Mouse (Mus musculus) ES-E14 (cell line): ENCODE results near the gene Slc4a11. TPM values are rescaled to one million over a fixed set of nuclear protein-coding genes. Genes with fewer than 3 reads are reported as not detected.

Source experiments
- DNase-seq: peaks from one replicate; pipeline ENCODE4 v3.0.0-alpha.2; 2013; ENCODE audit warnings: low read depth, low spot score
- H3K27ac ChIP-seq: 2 replicates; pipeline ENCODE4 v1.5.1; 2012; ENCODE audit warnings: low read depth, mild to moderate bottlenecking, low read length, moderate library complexity, mixed read lengths; ENCODE audit not compliant: poor library complexity, insufficient read depth, severe bottlenecking
- H3K36me3 ChIP-seq: 2 replicates; pipeline ENCODE4 v1.6.1; 2012; ENCODE audit warnings: mild to moderate bottlenecking, low read length, moderate library complexity, mixed read lengths; ENCODE audit not compliant: control insufficient read depth, poor library complexity, insufficient read depth, severe bottlenecking
- H3K4me1 ChIP-seq, 2 experiments: fragments of 150-350 bp in 1 of 2; sonication (generic) in 1 of 2; 2 replicates each; pipeline ENCODE4 v1.6.1; 2012; ENCODE audit warnings: low read length in 2 of 2, mild to moderate bottlenecking in 1 of 2, mixed read lengths in 1 of 2; ENCODE audit not compliant: control insufficient read depth in 2 of 2, insufficient read depth in 2 of 2, poor library complexity in 1 of 2
- H3K4me3 ChIP-seq, 2 experiments: fragments of 150-350 bp in 1 of 2; sonication (generic) in 1 of 2; 2 replicates each; pipeline ENCODE4 v1.5.1; 2012; ENCODE audit warnings: low read length in 2 of 2, low read depth in 1 of 2, mild to moderate bottlenecking in 1 of 2, mixed read lengths in 1 of 2; ENCODE audit not compliant: insufficient read depth in 1 of 2, poor library complexity in 1 of 2, severe bottlenecking in 1 of 2
- H3K9ac ChIP-seq: 2 replicates; pipeline ENCODE4 v1.6.1; 2012; ENCODE audit warnings: low read depth, mild to moderate bottlenecking, low read length, mixed read lengths; ENCODE audit not compliant: poor library complexity, insufficient read depth, severe bottlenecking
- H3K9me3 ChIP-seq: fragments of 150-350 bp; sonication (generic); 2 replicates; pipeline ENCODE4 v1.6.1; 2012; ENCODE audit warnings: low read depth, mild to moderate bottlenecking, low read length; ENCODE audit not compliant: control insufficient read depth, insufficient read depth
- CHD2 ChIP-seq: IDR thresholded peaks from 2 replicates; pipeline ENCODE4 v1.6.1; 2014; ENCODE audit warnings: mild to moderate bottlenecking, low read depth, low read length, inconsistent platforms
- HCFC1 ChIP-seq: IDR thresholded peaks from 2 replicates; pipeline ENCODE4 v1.6.1; 2012; ENCODE audit warnings: low read length, inconsistent platforms, borderline replicate concordance; ENCODE audit not compliant: insufficient read depth
- MAFK ChIP-seq: IDR thresholded peaks from 2 replicates; pipeline ENCODE4 v1.6.1; 2014; ENCODE audit warnings: mild to moderate bottlenecking, low read depth, low read length, inconsistent platforms; ENCODE audit not compliant: insufficient read depth
- ZC3H11A ChIP-seq: IDR thresholded peaks from 2 replicates; pipeline ENCODE4 v1.6.1; 2012; ENCODE audit warnings: low read depth, mild to moderate bottlenecking, inconsistent platforms, low read length, borderline replicate concordance
- ZNF384 ChIP-seq: IDR thresholded peaks from 2 replicates; pipeline ENCODE4 v1.6.1; 2012; ENCODE audit warnings: low read depth, low read length, inconsistent platforms
- in situ Hi-C, 2 experiments: fragments of 600-800 bp; cut with MboI; formaldehyde crosslinking; loops; one replicate each; pipeline ENCODE4 v1.15.1; 2025; ENCODE audit warnings: low sequenced_read_pairs in 2 of 2, inconsistent platforms in 1 of 2; ENCODE audit not compliant: unreplicated experiment in 2 of 2
- total RNA-seq: library from RNA; depleted of rRNA; stranded (reverse); fragments of 300-350 nt; gene quantifications from 2 replicates; pipeline ENCODE4 v1.2.3, GENCODE M21; 2012

Gene Slc4a11
- total RNA-seq, 1 experiment, result 13.0 TPM

- Histone ChIP-seq H3K36me3 (peaks cover 7% of the 10 kb centered on the region; the same call in 1 of the 2 replicates), H3K9me3 (no peaks in the 10 kb centered on the region), H3K9ac (no peak overlapping the region), H3K4me1 (no peaks in the 10 kb centered on the region), H3K27ac (no peak overlapping the region), H3K4me3 (no peak overlapping the region)
- no peak for TF ChIP-seq MAFK
- TF ChIP-seq ZNF384, result no peak
- TF ChIP-seq CHD2, result no peak
- TF ChIP-seq ZC3H11A, result no peak
- no peak for TF ChIP-seq HCFC1
- no peak for DNase-seq
- in situ Hi-C loops, result no loop called here
Measured at GRCm38 (mm10) chr2:130727752-130728151, 30.4 kb upstream of the Slc4a11 start.

GRCm38 (mm10) chr2:130724369-130724768 lies 27.1 kb upstream of the Slc4a11 start:
- Histone ChIP-seq H3K4me1 (no peaks in the 10 kb centered on the region), H3K4me3 (no peak overlapping the region), H3K27ac (no peak overlapping the region), H3K9ac (no peak overlapping the region), H3K36me3 (peaks cover 6% of the 10 kb centered on the region; the same call in 1 of the 2 replicates), H3K9me3 (no peaks in the 10 kb centered on the region)
- in situ Hi-C loops, result no loop called here
- TF ChIP-seq HCFC1 (no peak), MAFK (no peak), CHD2 (no peak), ZNF384 (no peak), ZC3H11A (no peak)
- DNase-seq, result no peak

DNA sequence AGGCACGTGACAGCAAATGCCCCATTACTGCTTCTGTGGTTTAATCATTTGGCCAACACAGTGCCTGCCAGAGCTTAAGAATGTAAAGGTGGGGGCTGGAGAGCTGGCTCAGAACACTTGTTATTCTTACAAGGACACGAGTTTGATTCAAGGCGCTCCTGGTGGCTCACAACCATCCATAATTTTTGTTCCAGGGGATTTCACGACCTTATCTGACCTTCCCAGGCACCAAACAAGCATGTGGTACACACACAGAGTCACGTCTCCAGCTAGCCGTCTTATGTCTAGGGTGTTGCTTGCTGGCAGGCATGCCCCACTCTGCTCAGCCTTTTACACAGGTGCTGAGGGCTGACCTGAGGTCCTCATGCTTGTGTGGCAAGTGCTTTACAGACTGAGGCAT lies 20.6 kb upstream of the Slc4a11 start:
- Histone ChIP-seq H3K36me3 (no peaks in the 10 kb centered on the region), H3K4me3 (no peak overlapping the region), H3K27ac (no peak overlapping the region), H3K4me1 (no peaks in the 10 kb centered on the region), H3K9me3 (no peaks in the 10 kb centered on the region), H3K9ac (no peak overlapping the region)
- no peak for DNase-seq
- in situ Hi-C loops, result no loop called here
- TF ChIP-seq CHD2 (no peak), MAFK (no peak), ZNF384 (no peak), HCFC1 (no peak), ZC3H11A (no peak)

GRCm38 (mm10) chr2:130707057-130707456 lies 9.7 kb upstream of the Slc4a11 start:
- H3K27ac ChIP-seq, result no peak overlapping the region
- DNase-seq, result no peak
- in situ Hi-C loops, result no loop called here

GRCm38 (mm10) chr2:130706602-130707001 lies 9.3 kb upstream of the Slc4a11 start:
- in situ Hi-C loops, result no loop called here

More at GRCm38 (mm10) chr2:130707057-130707456, 9.7 kb upstream of the Slc4a11 start:
- H3K4me3 ChIP-seq, result no peak overlapping the region
- H3K4me1 ChIP-seq, result peaks cover 5 to 17% of the 10 kb centered on the region in 2 experiments; a peak in 3 of 4 replicates
- TF ChIP-seq CHD2, result no peak
- no peak for TF ChIP-seq MAFK
- no peak for TF ChIP-seq ZNF384
- no peak for TF ChIP-seq HCFC1
- TF ChIP-seq ZC3H11A, result no peak
- no peak overlapping the region for H3K9ac ChIP-seq
- no peaks in the 10 kb centered on the region; the same call in 1 of the 2 replicates for H3K36me3 ChIP-seq
- H3K9me3 ChIP-seq, result no peaks in the 10 kb centered on the region

More at GRCm38 (mm10) chr2:130706602-130707001, 9.3 kb upstream of the Slc4a11 start:
- no peaks in the 10 kb centered on the region for H3K9me3 ChIP-seq
- no peak overlapping the region for H3K9ac ChIP-seq
- H3K4me1 ChIP-seq, result peaks cover 5 to 17% of the 10 kb centered on the region in 2 experiments; a peak in 3 of 4 replicates
- no peak overlapping the region for H3K4me3 ChIP-seq
- no peak overlapping the region for H3K27ac ChIP-seq
- no peaks in the 10 kb centered on the region; the same call in 1 of the 2 replicates for H3K36me3 ChIP-seq
- DNase-seq, result no peak
- TF ChIP-seq HCFC1 (no peak), MAFK (no peak), ZC3H11A (no peak), CHD2 (no peak), ZNF384 (no peak)
